Mouse (Mus musculus): ENCODE results near the gene Arhgef28. TPM values are rescaled to one million over a fixed set of nuclear protein-coding genes. Genes with fewer than 3 reads are reported as not detected.

Gene Arhgef28
- polyA plus RNA-seq, 1 experiment from 2014 or later: 16.7 TPM

DNA sequence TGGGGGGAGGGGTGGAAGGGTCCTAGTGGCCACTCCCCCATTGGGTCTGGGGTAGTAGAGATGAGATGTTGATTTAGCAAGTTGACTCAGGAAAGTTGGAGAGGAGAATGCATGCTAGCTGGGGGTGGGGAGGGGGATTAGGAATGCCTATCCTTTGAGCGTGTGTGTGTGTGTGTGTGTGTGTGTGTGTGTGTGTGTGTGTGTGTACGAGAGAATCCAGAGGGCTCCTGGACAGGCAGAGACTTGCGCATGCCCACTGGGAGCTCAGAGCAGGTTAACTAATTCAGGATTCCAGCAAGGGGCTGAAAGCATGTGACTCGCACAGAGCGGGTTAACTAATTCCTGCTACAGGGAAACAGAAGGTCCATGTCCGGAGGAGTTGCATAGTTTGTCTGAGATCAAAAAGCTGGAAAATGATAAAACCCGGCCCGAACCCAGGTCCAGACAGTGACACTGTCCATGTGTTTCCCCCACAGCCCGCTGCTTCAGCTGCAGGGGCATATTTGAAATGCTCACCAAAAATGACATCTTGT lies 241.3 kb downstream of the Arhgef28 start:
- Histone ChIP-seq H3K9ac (no peak overlapping the region), H3K27ac (no peak overlapping the region), H3K4me3 (no peak overlapping the region), H3K36me3 (no peaks in the 10 kb centered on the region), H3K9me3 (replicated peaks) (no peaks in the 10 kb centered on the region), H3K27me3 (no peaks in the 10 kb centered on the region), H3K4me2 (replicated peaks) (no peak overlapping the region), H3K4me1 (0 out of 2 replicates have a peak, but pooled peaks cover 5% of the 10 kb centered on the region)
- no peak for ATAC-seq (ENCODE audit: low FRiP score)
- WGBS: 61% methylated on average over 9 of the region's 9 CpGs

DNA sequence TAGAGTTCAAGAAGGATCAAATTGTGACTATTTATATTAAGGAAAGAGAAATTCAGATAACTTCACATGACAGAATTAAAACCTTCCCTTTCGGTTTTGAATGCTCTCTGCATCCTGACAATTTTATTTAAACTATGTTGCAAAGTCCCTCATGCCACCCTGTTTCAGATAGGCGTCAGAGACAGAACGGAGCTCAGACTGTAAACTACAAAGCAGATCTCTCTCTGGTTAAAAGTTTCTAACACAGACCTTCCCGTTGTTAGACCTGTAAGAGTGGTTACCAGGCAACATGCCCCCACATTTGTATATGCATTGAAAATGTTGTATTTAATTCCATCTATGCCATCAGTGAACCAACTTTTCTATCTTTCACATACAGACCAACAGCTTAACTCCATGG lies 246.1 kb downstream of the Arhgef28 start:
- WGBS: 75% methylated on average over 4 of the region's 4 CpGs
- ATAC-seq (ENCODE audit: low FRiP score): no peak
- Histone ChIP-seq H3K27ac (no peak overlapping the region), H3K4me2 (replicated peaks) (no peak overlapping the region), H3K36me3 (no peaks in the 10 kb centered on the region), H3K9ac (no peak overlapping the region), H3K9me3 (replicated peaks) (no peaks in the 10 kb centered on the region), H3K27me3 (no peaks in the 10 kb centered on the region), H3K4me1 (peaks cover 15% of the 10 kb centered on the region), H3K4me3 (no peak overlapping the region)

DNA sequence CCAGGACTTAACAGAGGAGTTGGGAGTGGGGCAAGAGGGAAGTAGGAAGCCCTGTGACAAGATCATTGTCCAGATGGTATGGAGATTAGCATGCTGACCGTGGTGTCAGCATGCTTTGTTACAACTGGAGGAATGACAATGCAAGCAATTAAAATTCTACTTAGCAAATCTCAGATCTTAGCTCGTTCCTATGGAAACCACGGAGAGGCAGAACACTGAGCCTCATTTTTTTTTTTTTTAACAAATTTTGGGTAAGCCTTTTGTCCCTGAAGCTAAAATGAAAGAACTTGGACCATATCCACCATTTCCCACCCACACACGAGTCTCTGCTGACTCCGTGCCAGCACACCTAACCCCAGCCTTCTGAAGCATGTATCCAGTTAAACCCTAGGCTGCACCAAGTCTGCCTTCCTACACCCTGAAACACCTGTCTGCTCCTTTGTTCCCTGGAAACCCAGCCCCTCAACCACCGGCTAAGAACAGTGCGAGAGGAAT lies 246.8 kb downstream of the Arhgef28 start:
- Histone ChIP-seq H3K27me3 (no peaks in the 10 kb centered on the region), H3K4me1 (peaks cover 10% of the 10 kb centered on the region), H3K9ac (no peak overlapping the region), H3K36me3 (no peaks in the 10 kb centered on the region), H3K9me3 (replicated peaks) (no peaks in the 10 kb centered on the region), H3K27ac (peak overlapping the region; percentile 26; the same call in 1 of the 2 replicates), H3K4me2 (replicated peaks) (peak overlapping the region; percentile 30), H3K4me3 (no peak overlapping the region)
- 30% methylated on average over 7 of the region's 7 CpGs for WGBS
- ATAC-seq (ENCODE audit: low FRiP score): peak; percentile 73; the same call in 1 of the 2 replicates

DNA sequence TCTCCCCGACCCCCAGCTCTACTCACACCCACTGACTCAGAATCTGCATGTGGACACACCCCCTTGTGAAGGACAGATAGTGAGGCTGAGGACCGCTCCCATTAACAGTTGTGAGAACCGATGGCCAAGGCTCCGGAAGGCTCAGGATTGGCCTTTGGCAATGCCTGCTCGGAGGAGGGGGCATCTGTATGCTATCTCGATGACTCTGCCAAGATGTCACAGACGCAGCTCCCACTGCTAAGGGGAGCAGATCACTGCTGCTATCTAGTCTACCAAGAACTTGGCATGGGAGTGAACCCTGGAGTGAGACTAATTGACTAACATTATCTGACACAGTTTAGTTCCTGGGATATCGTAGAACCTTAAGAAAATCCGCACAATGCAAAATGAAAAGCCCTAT lies 250.5 kb downstream of the Arhgef28 start:
- Histone ChIP-seq H3K36me3 (0 out of 2 replicates have a peak, but pooled peaks cover 4% of the 10 kb centered on the region), H3K27ac (no peak overlapping the region), H3K4me3 (no peak overlapping the region), H3K9me3 (replicated peaks) (no peaks in the 10 kb centered on the region), H3K9ac (no peak overlapping the region), H3K4me2 (replicated peaks) (no peak overlapping the region), H3K4me1 (peaks cover 13% of the 10 kb centered on the region), H3K27me3 (no peaks in the 10 kb centered on the region)
- ATAC-seq (ENCODE audit: low FRiP score): no peak
- 42% methylated on average over 9 of the region's 9 CpGs for WGBS

DNA sequence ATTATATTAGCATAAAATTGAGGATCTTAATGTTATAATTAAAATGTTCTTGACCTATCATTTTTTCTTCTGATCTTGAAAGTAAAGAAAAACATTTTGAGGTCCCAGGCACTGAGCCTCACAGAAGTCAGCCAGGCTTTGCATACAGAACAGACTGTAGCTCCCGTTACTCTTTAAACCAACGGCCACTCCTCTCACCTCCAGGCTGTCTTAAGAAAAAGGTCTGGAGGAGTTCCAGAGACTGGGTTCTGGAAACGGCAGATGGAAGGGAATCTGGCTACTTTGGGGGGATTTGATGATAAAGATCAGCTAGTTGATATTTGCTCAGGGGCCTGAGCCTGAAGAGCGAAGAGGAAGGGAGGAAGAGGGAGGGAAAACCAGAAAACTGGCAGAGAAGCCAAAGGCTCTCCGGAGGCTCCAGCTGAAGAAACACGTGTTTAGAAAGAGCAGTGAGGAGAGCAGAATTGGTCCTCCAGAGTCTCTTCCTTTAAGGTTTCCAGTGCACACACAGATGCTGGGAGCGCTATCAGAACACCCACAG lies 251.2 kb downstream of the Arhgef28 start:
- no peak overlapping the region for H3K4me2 ChIP-seq (replicated peaks)

DNA sequence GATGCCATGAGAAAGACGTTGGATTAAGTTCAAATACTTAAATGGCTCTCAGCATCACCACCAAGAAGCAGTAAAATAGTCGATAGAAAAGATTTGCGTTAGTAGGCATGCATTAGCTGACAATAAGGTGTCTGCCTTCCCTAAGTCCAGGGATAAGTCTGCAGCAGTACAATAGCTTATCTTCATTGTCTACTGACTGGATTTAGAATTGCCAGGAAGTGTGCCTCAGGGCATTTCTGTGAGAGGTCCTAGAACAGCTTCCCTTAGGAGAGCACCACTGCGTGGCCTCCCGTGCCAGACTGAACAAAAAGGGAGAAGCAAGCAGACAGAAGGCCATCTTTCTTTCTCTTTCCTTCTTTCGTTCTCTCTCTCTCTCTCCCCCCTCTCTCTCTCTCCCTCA lies 252.2 kb downstream of the Arhgef28 start:
- WGBS: 63% methylated on average over 6 of the region's 6 CpGs
- no peak for ATAC-seq (ENCODE audit: low FRiP score)
- no peak overlapping the region for H3K9ac ChIP-seq

More for the DNA sequence above, 251.2 kb downstream of the Arhgef28 start:
- Histone ChIP-seq H3K27ac (no peak overlapping the region), H3K27me3 (no peaks in the 10 kb centered on the region), H3K4me3 (no peak overlapping the region), H3K9me3 (replicated peaks) (no peaks in the 10 kb centered on the region), H3K36me3 (0 out of 2 replicates have a peak, but pooled peaks cover 4% of the 10 kb centered on the region), H3K9ac (no peak overlapping the region), H3K4me1 (peaks cover 13% of the 10 kb centered on the region)
- 47% methylated on average over 7 of the region's 7 CpGs for WGBS
- no peak for ATAC-seq (ENCODE audit: low FRiP score)

DNA sequence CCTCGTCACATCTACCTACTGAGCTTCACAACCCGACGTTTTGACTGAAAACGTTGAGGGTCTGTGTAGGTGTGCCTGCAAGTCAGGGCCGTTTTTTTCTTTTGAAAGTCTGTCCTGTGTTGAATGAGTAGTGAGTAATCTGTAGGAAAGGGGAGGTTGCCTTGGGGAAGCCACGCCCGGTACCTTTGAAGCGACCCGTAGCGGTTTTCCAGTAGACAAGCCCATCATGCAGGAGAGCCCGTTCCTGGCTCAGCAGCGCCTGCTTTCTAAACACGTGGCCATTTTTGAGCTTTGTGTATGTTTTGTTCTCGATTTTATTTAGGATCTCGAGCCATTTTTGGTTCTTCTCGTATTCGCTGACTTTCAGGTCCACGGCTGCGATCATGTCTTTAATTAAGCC lies 252.7 kb downstream of the Arhgef28 start:
- no peaks in the 10 kb centered on the region for H3K9me3 ChIP-seq (replicated peaks)
- H3K9ac ChIP-seq: no peak overlapping the region
- no peak for ATAC-seq (ENCODE audit: low FRiP score)
- WGBS: 93% methylated on average over 19 of the region's 19 CpGs
- H3K36me3 ChIP-seq: 0 out of 2 replicates have a peak, but pooled peaks cover 4% of the 10 kb centered on the region
- peaks cover 6% of the 10 kb centered on the region; the same call in 1 of the 2 replicates for H3K4me1 ChIP-seq
- no peak overlapping the region for H3K4me2 ChIP-seq (replicated peaks)
- no peaks in the 10 kb centered on the region for H3K27me3 ChIP-seq
- H3K27ac ChIP-seq: no peak overlapping the region
- no peak overlapping the region for H3K4me3 ChIP-seq

More for the DNA sequence above, 252.2 kb downstream of the Arhgef28 start:
- Histone ChIP-seq H3K36me3 (0 out of 2 replicates have a peak, but pooled peaks cover 4% of the 10 kb centered on the region), H3K4me2 (replicated peaks) (no peak overlapping the region), H3K9me3 (replicated peaks) (no peaks in the 10 kb centered on the region), H3K4me3 (no peak overlapping the region), H3K27me3 (no peaks in the 10 kb centered on the region), H3K27ac (no peak overlapping the region), H3K4me1 (peaks cover 6% of the 10 kb centered on the region; the same call in 1 of the 2 replicates)

DNA sequence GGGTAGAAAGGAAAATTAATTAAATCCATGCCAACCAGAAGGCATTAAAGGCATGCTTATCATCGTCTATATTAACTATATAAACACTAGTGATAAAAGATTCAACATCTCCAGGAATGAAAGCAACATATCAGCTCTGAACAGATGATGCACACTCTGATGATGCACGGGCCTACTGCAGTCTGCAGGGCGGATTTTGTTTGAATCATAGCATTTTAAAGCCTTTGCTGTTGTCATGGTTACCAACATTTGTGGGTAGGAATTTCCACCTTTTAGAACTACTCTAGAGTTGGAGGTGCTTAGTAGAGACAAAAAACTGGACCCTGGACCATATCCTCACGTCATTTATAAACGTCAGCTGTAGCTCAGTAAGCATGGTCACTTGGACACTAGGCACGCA lies 257.4 kb downstream of the Arhgef28 start:
- Histone ChIP-seq H3K27me3 (no peaks in the 10 kb centered on the region; the same call in 1 of the 2 replicates), H3K36me3 (peaks cover 11% of the 10 kb centered on the region; the same call in 1 of the 2 replicates), H3K4me2 (replicated peaks) (no peak overlapping the region), H3K4me3 (no peak overlapping the region), H3K4me1 (no peaks in the 10 kb centered on the region), H3K27ac (no peak overlapping the region), H3K9ac (no peak overlapping the region), H3K9me3 (replicated peaks) (no peaks in the 10 kb centered on the region)
- no peak for ATAC-seq (ENCODE audit: low FRiP score)
- WGBS: 83% methylated on average over 6 of the region's 6 CpGs

DNA sequence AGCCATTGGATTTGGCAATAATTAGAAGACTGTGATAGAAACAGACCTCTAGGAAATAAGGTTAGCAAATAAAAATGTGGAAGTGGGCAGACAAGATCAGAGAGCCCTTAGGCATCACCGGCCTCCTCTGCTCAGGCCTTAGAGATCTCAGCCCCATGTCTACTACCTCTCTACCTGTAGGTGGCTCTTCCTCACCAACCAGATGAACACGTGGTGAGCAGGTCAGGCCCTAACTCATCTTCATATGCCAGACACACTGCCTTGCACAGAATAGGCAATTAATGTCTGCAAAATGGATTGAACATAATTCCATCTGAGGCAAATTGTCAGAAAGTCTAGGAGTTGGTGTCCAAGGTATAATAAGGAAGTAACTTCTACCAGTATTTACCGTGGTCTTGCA lies 258.6 kb downstream of the Arhgef28 start:
- H3K4me1 ChIP-seq: no peaks in the 10 kb centered on the region
- no peak overlapping the region for H3K4me3 ChIP-seq
- H3K9me3 ChIP-seq (replicated peaks): no peaks in the 10 kb centered on the region
- H3K27ac ChIP-seq: no peak overlapping the region
- WGBS: 79% methylated on average over 3 of the region's 3 CpGs
- H3K27me3 ChIP-seq: no peaks in the 10 kb centered on the region; the same call in 1 of the 2 replicates
- H3K4me2 ChIP-seq (replicated peaks): no peak overlapping the region
- no peak overlapping the region for H3K9ac ChIP-seq
- no peak for ATAC-seq (ENCODE audit: low FRiP score)
- peaks cover 7% of the 10 kb centered on the region; the same call in 1 of the 2 replicates for H3K36me3 ChIP-seq

DNA sequence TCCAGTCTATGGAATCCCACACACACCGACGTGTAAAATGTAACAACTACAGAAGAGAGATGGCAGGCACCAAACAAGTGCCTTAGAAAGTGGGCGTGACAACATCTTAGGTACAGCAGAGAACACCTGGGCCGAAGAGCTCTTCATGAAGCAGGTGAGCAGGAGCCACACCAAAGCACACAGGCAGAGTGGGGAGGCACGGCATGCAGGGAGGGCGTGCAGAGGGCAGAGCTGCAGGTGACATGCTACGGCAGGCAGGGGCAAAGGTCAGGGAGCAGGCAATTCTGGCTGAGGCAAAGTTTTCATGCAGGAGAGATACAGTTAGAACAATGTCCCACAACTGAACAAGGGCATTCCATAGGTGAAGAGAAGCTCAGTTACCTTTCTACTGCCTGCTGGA lies 259.8 kb downstream of the Arhgef28 start:
- H3K4me3 ChIP-seq: no peak overlapping the region
- WGBS: 83% methylated on average over 7 of the region's 7 CpGs
- peaks cover 7% of the 10 kb centered on the region; the same call in 1 of the 2 replicates for H3K36me3 ChIP-seq
- no peaks in the 10 kb centered on the region; the same call in 1 of the 2 replicates for H3K27me3 ChIP-seq
- H3K9ac ChIP-seq: no peak overlapping the region
- H3K27ac ChIP-seq: no peak overlapping the region
- no peaks in the 10 kb centered on the region for H3K9me3 ChIP-seq (replicated peaks)
- no peak overlapping the region for H3K4me2 ChIP-seq (replicated peaks)
- ATAC-seq (ENCODE audit: low FRiP score): no peak
- no peaks in the 10 kb centered on the region for H3K4me1 ChIP-seq

DNA sequence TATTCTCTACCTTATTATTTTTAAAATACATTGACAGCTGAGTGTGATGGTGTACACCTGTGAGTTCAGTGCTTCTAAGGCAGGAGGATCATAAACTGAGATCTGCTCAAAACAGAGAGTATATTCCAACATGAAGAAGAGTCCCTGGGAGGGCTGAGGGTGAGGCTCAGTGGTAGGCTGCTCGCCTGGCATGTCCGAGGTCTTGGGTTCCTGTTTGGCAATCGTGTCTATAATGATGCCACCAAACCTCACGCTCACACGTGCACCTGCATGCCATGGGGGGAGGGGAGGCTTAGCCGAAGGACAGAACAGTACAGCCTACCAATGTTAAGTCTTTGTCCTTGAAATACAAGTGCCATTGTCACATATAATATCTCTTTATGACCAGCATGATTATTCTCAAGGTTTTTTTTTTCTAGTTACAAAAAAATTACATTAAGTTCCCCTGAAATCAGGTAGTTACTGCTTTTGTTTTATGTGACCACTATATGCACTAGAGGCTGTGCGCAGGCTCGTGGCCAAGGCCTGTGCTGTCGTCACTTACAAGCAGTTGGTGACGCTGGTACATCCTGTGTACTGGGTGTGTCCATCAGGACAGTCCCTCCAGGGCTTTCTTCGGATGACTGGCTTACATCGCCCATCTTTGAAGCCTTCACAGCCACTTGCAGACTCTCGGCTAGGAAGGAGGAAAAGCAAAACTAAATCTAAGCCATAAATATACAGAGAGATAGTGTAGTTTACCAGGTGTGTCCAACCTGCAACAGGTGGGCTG lies 264.1 kb downstream of the Arhgef28 start:
- Histone ChIP-seq H3K36me3 (peaks cover 7% of the 10 kb centered on the region; the same call in 1 of the 2 replicates), H3K4me2 (replicated peaks) (no peak overlapping the region), H3K4me3 (no peak overlapping the region), H3K27ac (no peak overlapping the region), H3K9ac (no peak overlapping the region), H3K9me3 (replicated peaks) (no peaks in the 10 kb centered on the region), H3K4me1 (peaks cover 3% of the 10 kb centered on the region; the same call in 1 of the 2 replicates), H3K27me3 (no peaks in the 10 kb centered on the region; the same call in 1 of the 2 replicates)
- WGBS: 88% methylated on average over 13 of the region's 13 CpGs
- no peak for ATAC-seq (ENCODE audit: low FRiP score)

DNA sequence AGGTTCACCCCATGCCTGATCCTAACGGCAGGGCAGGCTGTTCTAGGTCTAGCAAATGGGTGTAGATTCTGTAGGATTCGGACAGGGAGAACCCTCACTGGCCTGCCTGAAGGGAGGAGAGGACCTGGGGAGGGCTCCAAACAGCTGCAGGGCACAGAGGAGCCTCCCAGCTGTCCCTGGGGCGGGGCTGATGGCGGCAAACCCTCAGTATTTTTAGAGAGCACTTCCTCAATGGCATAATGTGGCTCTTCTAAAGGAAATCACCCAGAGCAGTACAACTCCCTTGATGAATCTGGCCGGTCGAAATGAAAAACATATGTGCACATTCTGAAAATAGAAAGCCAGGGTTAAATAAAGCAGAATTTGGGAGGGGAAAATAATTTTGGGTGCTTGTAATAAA lies 265.1 kb downstream of the Arhgef28 start:
- H3K9me3 ChIP-seq (replicated peaks): no peaks in the 10 kb centered on the region
- no peak overlapping the region for H3K27ac ChIP-seq
- peaks cover 3% of the 10 kb centered on the region; the same call in 1 of the 2 replicates for H3K4me1 ChIP-seq
- H3K4me2 ChIP-seq (replicated peaks): no peak overlapping the region
- H3K27me3 ChIP-seq: no peaks in the 10 kb centered on the region; the same call in 1 of the 2 replicates
- peaks cover 3% of the 10 kb centered on the region; the same call in 1 of the 2 replicates for H3K36me3 ChIP-seq
- 61% methylated on average over 6 of the region's 6 CpGs for WGBS
- no peak for ATAC-seq (ENCODE audit: low FRiP score)
- no peak overlapping the region for H3K4me3 ChIP-seq
- H3K9ac ChIP-seq: no peak overlapping the region
